In genomic region chr7:109968924-109969450, GRCm38 (mm10) we compare ENCODE assay signal across 8 mouse cellular contexts. TPM values are rescaled to one million over a fixed set of nuclear protein-coding genes. Genes with fewer than 3 reads are reported as not detected.
DNase-seq lines count a peak whose midpoint lies in the region; ATAC-seq and TF ChIP-seq lines count a peak whose summit lies in the region.

No protein-coding gene starts in this region.

- H3K36me3 ChIP-seq in heart, embryonic 10.5 days: peaks cover 11% of the 10 kb centered on the region
- no peaks in the 10 kb centered on the region for H3K36me3 ChIP-seq in C2C12 (ENCODE audit: control insufficient read depth, insufficient read depth)
- peaks cover 6% of the 10 kb centered on the region; the same call in 1 of the 2 replicates for H3K36me3 ChIP-seq in heart, embryonic 16.5 days (ENCODE audit: control insufficient read depth, insufficient read depth)
- H3K36me3 ChIP-seq in neural tube, embryonic 15.5 days: peaks cover 6% of the 10 kb centered on the region

- ATAC-seq in heart, embryonic 16.5 days (replicated peaks; ENCODE audit: extremely low read depth, insufficient read depth, low FRiP score): peak; percentile 50; the same call in 1 of the 2 replicates
- peak; percentile 58 for ATAC-seq in neural tube, embryonic 15.5 days (ENCODE audit: low FRiP score)

- no peaks in the 10 kb centered on the region for H3K27me3 ChIP-seq in heart, embryonic 10.5 days (ENCODE audit: insufficient read depth, poor library complexity, severe bottlenecking)
- H3K27me3 ChIP-seq in C2C12 (ENCODE audit: control insufficient read depth, insufficient read depth, insufficient read length): no peaks in the 10 kb centered on the region
- no peaks in the 10 kb centered on the region for H3K27me3 ChIP-seq in heart, embryonic 16.5 days (ENCODE audit: control insufficient read depth, insufficient read depth, low read length)
- H3K27me3 ChIP-seq in neural tube, embryonic 15.5 days (replicated peaks): no peaks in the 10 kb centered on the region

- peak; percentile 92 for DNase-seq in heart, adult 11 months
- no peak for DNase-seq in heart, embryonic 10.5 days (ENCODE audit: low spot score)
- DNase-seq in cerebellum, adult 9-10 months: peak; percentile 82
- DNase-seq in layer of hippocampus, postnatal 10 days (ENCODE audit: low spot score in 2 of 2): peak; percentile 57 to 71
- no peak for DNase-seq in adrenal gland, adult 2 months

- H3K4me3 ChIP-seq in heart, embryonic 10.5 days: no peak overlapping the region
- no peak overlapping the region for H3K4me3 ChIP-seq in C2C12 (ENCODE audit: insufficient read depth, poor library complexity, severe bottlenecking)
- no peak overlapping the region for H3K4me3 ChIP-seq in heart, embryonic 16.5 days (ENCODE audit: low read length)
- no peak overlapping the region for H3K4me3 ChIP-seq in neural tube, embryonic 15.5 days (replicated peaks)

- 18% methylated on average over 2 of the region's 2 CpGs for WGBS in heart, embryonic 10.5 days
- WGBS in heart, embryonic 16.5 days: 7% methylated on average over 2 of the region's 2 CpGs
- no CpG with 5 or more reads among the region's 2 CpGs for WGBS in neural tube, embryonic 15.5 days

- H3K79me3 ChIP-seq in C2C12 (ENCODE audit: low read depth): no peaks in the 10 kb centered on the region

- TF ChIP-seq CTCF in C2C12 (IDR thresholded peaks at IDR 0.05; ENCODE audit: control insufficient read depth, insufficient read depth, insufficient read length): peak; percentile 2

- H3K27ac ChIP-seq in heart, embryonic 10.5 days: no peak overlapping the region
- peak overlapping the region; percentile 69 for H3K27ac ChIP-seq in heart, embryonic 16.5 days (ENCODE audit: low read length)
- H3K27ac ChIP-seq in neural tube, embryonic 15.5 days (replicated peaks): peak overlapping the region; percentile 69; the same call in 1 of the 2 replicates

- H3K9ac ChIP-seq in heart, embryonic 16.5 days (ENCODE audit: low read length): no peak overlapping the region
- H3K9ac ChIP-seq in neural tube, embryonic 15.5 days (replicated peaks): no peak overlapping the region

- no peaks in the 10 kb centered on the region for H3K79me2 ChIP-seq in C2C12 (ENCODE audit: control insufficient read depth, insufficient read depth)

- H3K9me3 ChIP-seq in heart, embryonic 10.5 days: no peaks in the 10 kb centered on the region
- no peaks in the 10 kb centered on the region for H3K9me3 ChIP-seq in heart, embryonic 16.5 days (replicated peaks; ENCODE audit: control insufficient read depth, low read length)
- H3K9me3 ChIP-seq in neural tube, embryonic 15.5 days (replicated peaks): no peaks in the 10 kb centered on the region

- no peak overlapping the region for H3ac ChIP-seq in C2C12 (ENCODE audit: control insufficient read depth, insufficient read length, low read depth)

- H3K4me2 ChIP-seq in heart, embryonic 16.5 days (ENCODE audit: low read depth, low read length): no peak overlapping the region
- H3K4me2 ChIP-seq in neural tube, embryonic 15.5 days: no peak overlapping the region

- H3K4me1 ChIP-seq in heart, embryonic 10.5 days: peaks cover 6% of the 10 kb centered on the region; the same call in 1 of the 2 replicates
- H3K4me1 ChIP-seq in heart, embryonic 16.5 days (ENCODE audit: control insufficient read depth, insufficient read depth, low read length): peaks cover 14% of the 10 kb centered on the region
- peaks cover 10% of the 10 kb centered on the region for H3K4me1 ChIP-seq in neural tube, embryonic 15.5 days

TF ChIP-seq in C2C12, 6 proteins besides CTCF, POLR2A, EP300 and RAD21:
- TF ChIP-seq MYOG (IDR thresholded peaks at IDR 0.05; ENCODE audit: control insufficient read depth, extremely low read depth, insufficient read length): no peak
- TF ChIP-seq MAX (IDR thresholded peaks at IDR 0.05): no peak
- TF ChIP-seq FOSL1 (IDR thresholded peaks at IDR 0.05; ENCODE audit: insufficient read depth, low read length, poor library complexity, severe bottlenecking): no peak
- no peak for TF ChIP-seq MYOD1 (IDR thresholded peaks at IDR 0.05; ENCODE audit: control insufficient read depth, insufficient read length, low read depth)
- TF ChIP-seq CEBPB (IDR thresholded peaks at IDR 0.05; ENCODE audit: low read depth): no peak
- TF ChIP-seq USF1 (IDR thresholded peaks at IDR 0.05; ENCODE audit: low read depth): no peak
TF ChIP-seq in C2C12: peak in this region for 0.

RNA-seq across cellular contexts. Expression of gene Dennd5a, which starts 8.7 kb away (rescaled TPM):
- 27.7 and 28.4 TPM in 2 replicates for polyA plus RNA-seq in heart, embryonic 10.5 days (2016; fragmentation: Nextera tagmentation; extraction: Ambion mirVana)
- polyA plus RNA-seq in C2C12 (2012; fragmentation: generic; extraction: Trizol): 46.2 TPM
- polyA plus RNA-seq in heart, embryonic 16.5 days (2015; fragmentation: Nextera tagmentation; extraction: Ambion mirVana): 33.6 and 38.8 TPM in 2 replicates
- 100 to 1,000 TPM; 139 to 164 TPM for total RNA-seq in layer of hippocampus, postnatal 10 days (2021)
- 34.4 and 39.2 TPM in 2 replicates for polyA plus RNA-seq in neural tube, embryonic 15.5 days (2015; fragmentation: Nextera tagmentation; extraction: Ambion mirVana)
- 100 to 1,000 TPM; 147 to 174 TPM for total RNA-seq in adrenal gland, adult 2 months (2021)
- polyA plus RNA-seq in adrenal gland, adult 2 months (2012; rRNA removed): 103 and 118 TPM in 2 replicates

RNA-seq across cellular contexts. Expression of gene Tmem41b, which starts 17.7 kb away (rescaled TPM):
- 61.1 and 65.6 TPM in 2 replicates for polyA plus RNA-seq in heart, embryonic 10.5 days (2016; fragmentation: Nextera tagmentation; extraction: Ambion mirVana)
- 40.5 TPM for polyA plus RNA-seq in C2C12 (2012; fragmentation: generic; extraction: Trizol)
- 44.0 and 50.6 TPM in 2 replicates for polyA plus RNA-seq in heart, embryonic 16.5 days (2015; fragmentation: Nextera tagmentation; extraction: Ambion mirVana)
- 10 to 100 TPM; 52.4 to 61.5 TPM for total RNA-seq in layer of hippocampus, postnatal 10 days (2021)
- polyA plus RNA-seq in neural tube, embryonic 15.5 days (2015; fragmentation: Nextera tagmentation; extraction: Ambion mirVana): 62.6 and 65.2 TPM in 2 replicates
- total RNA-seq in adrenal gland, adult 2 months (2021): 10 to 100 TPM; 50.4 to 51.5 TPM
- 12.2 and 15.1 TPM in 2 replicates for polyA plus RNA-seq in adrenal gland, adult 2 months (2012; rRNA removed)

RNA-seq across cellular contexts. Expression of gene Ipo7, which starts 49.1 kb away (rescaled TPM):
- 38.4 and 43.9 TPM in 2 replicates for polyA plus RNA-seq in heart, embryonic 10.5 days (2016; fragmentation: Nextera tagmentation; extraction: Ambion mirVana)
- polyA plus RNA-seq in C2C12 (2012; fragmentation: generic; extraction: Trizol): 29.1 TPM
- polyA plus RNA-seq in heart, embryonic 16.5 days (2015; fragmentation: Nextera tagmentation; extraction: Ambion mirVana): 41.2 and 41.7 TPM in 2 replicates
- total RNA-seq in layer of hippocampus, postnatal 10 days (2021): 10 to 100 TPM; 89.6 to 89.8 TPM
- 43.6 and 44.8 TPM in 2 replicates for polyA plus RNA-seq in neural tube, embryonic 15.5 days (2015; fragmentation: Nextera tagmentation; extraction: Ambion mirVana)
- total RNA-seq in adrenal gland, adult 2 months (2021): 10 to 100 TPM; 79.8 to 84.7 TPM
- polyA plus RNA-seq in adrenal gland, adult 2 months (2012; rRNA removed): 27.6 and 34.9 TPM in 2 replicates

Comparison
In these comparisons a context has a peak if more than half of its experiments do, and no peak if none do; other contexts are left out.
1. DNase-seq: peak in heart, adult 11 months (single experiment), cerebellum, adult 9-10 months (single experiment) and layer of hippocampus, postnatal 10 days (2 of 2); none in heart, embryonic 10.5 days (single experiment) and adrenal gland, adult 2 months (single experiment).